Mouse (Mus musculus) ovary, adult 10 weeks (tissue): ENCODE data around the gene Mrpl50. TPM values are rescaled to one million over a fixed set of nuclear protein-coding genes. Genes with fewer than 3 reads are reported as not detected.

Experiments
- polyA plus RNA-seq: library from polyadenylated mRNA; stranded (reverse); fragments of 350-450 nt; fragmentation: Illumina TruSeq; extraction: RNeasy Lipid Tissue Mini Kit (QIAGEN cat#74804); gene quantifications from one replicate; pipeline ENCODE4 v1.2.3, GENCODE M21; 2014

Gene Mrpl50
- 100 TPM for polyA plus RNA-seq

DNA sequence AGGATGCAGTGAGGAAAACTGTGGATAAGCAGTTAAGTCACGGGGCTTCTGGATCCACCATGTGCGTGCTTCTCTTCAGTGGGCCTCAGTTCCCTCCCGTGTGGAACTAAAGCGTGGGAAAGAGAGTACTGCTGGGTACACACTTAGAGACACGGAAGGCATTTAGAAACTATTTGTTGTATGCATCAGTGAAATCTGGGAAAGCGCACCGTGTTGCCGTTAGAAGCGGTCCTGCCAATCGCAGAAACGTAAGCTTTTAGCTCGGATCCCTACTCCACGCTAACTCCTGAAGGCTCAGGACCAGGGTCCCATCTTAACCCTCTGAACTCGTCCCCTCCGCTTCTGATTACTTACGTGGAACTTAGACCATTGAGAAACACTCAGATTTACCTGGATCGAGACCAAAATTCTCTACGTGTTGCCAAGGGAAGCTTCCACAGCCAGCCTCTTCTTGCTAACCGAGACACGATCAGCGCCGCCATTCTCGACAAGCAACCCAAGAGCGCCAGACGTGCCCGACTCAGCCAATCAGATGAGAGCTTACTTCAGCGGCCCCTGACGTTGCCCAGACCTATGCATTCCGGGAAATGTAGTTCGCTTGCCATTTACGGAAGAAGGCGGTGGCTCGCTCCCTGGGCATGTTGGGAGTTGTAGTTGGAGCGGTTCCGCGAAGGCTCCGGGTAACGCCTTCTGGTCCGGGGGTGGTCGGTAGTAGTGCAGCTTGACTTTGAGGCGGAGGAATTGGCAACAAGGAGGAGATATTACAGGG is at the start of gene Mrpl50, which contains the start of gene Zfp189:
TSS of gene Mrpl50 (minus strand) at position 522 of the 769 bp plus-strand sequence.
TSS of gene Zfp189 (plus strand) at position 605 of the 769 bp plus-strand sequence.

GRCm38 (mm10) chr4:49549383-49549782 is 28.5 kb upstream of the Mrpl50 start, which contains the start of gene Aldob:
Gene Aldob (minus strand): TSS chr4:49549546.

GRCm38 (mm10) chr4:49506386-49506785 is 14.5 kb downstream of the Mrpl50 start, which contains the start of gene Baat:
Gene Baat (minus strand): TSS chr4:49506557.

GRCm38 (mm10) chr4:49473435-49474100 is 47.3 kb downstream of the Mrpl50 start, which contains the start of gene Acnat1:
Gene Acnat1 (minus strand): TSS chr4:49473912.

Other genes starting within 250 kb of the Mrpl50 start
- not detected for gene Acnat2, start 112.9 kb downstream of the Mrpl50 start, polyA plus RNA-seq
- not detected for gene Acnat1, start 47.2 kb downstream of the Mrpl50 start, polyA plus RNA-seq
- gene Baat, start 14.5 kb downstream of the Mrpl50 start, polyA plus RNA-seq = not detected
- gene Zfp189, start 83 bp upstream of the Mrpl50 start, polyA plus RNA-seq = 28.8 TPM
- 0.51 TPM for gene Aldob, start 28.5 kb upstream of the Mrpl50 start, polyA plus RNA-seq
- gene Tmem246, start 76.8 kb upstream of the Mrpl50 start, polyA plus RNA-seq = 1.3 TPM
- 76.1 TPM for gene Rnf20, start 110.9 kb upstream of the Mrpl50 start, polyA plus RNA-seq
- not detected for gene Ppp3r2, start 160.9 kb upstream of the Mrpl50 start, polyA plus RNA-seq